Mouse (Mus musculus) spleen, adult 2 months (tissue): ENCODE data around the gene Psma3. TPM values are rescaled to one million over a fixed set of nuclear protein-coding genes. Genes with fewer than 3 reads are reported as not detected.
A peak's percentile ranks its signal among the peaks of the same experiment; 100 is the strongest.

Source experiments
- DNase-seq, 2 experiments: peaks; one replicate each; pipeline versions ENCODE4 v3.0.0 to v3.0.0-alpha.2; 2012 to 2021; ENCODE audit warnings: low spot score in 2 of 2, low read depth in 1 of 2
- H3K27ac ChIP-seq: fragments of 200-500 bp; 2 replicates; pipeline ENCODE4 v1.5.1; 2012; ENCODE audit warnings: low read length, inconsistent platforms; ENCODE audit not compliant: insufficient read depth
- H3K27me3 ChIP-seq: fragments of 200-500 bp; 2 replicates; pipeline ENCODE4 v1.6.1; 2012; ENCODE audit warnings: mild to moderate bottlenecking, moderate library complexity, low read length, inconsistent platforms; ENCODE audit not compliant: control insufficient read depth, insufficient read depth
- H3K36me3 ChIP-seq: fragments of 200-500 bp; 2 replicates; pipeline ENCODE4 v1.6.1; 2012; ENCODE audit warnings: mild to moderate bottlenecking, low read length, inconsistent platforms; ENCODE audit not compliant: control insufficient read depth, insufficient read depth
- H3K4me1 ChIP-seq: fragments of 200-500 bp; 2 replicates; pipeline ENCODE4 v1.6.1; 2011; ENCODE audit warnings: inconsistent platforms; ENCODE audit not compliant: control insufficient read depth, insufficient read depth, insufficient read length
- H3K4me3 ChIP-seq: fragments of 200-500 bp; 2 replicates; pipeline ENCODE4 v1.5.1; 2011; ENCODE audit warnings: mild to moderate bottlenecking, inconsistent platforms; ENCODE audit not compliant: insufficient read depth, insufficient read length; ENCODE audit errors: extremely low read depth
- CTCF ChIP-seq: fragments of 200-500 bp; IDR thresholded peaks from 2 replicates; pipeline ENCODE4 v1.5.1; 2011; ENCODE audit warnings: mild to moderate bottlenecking, inconsistent platforms; ENCODE audit not compliant: insufficient read depth, insufficient read length, insufficient replicate concordance; ENCODE audit errors: extremely low read depth
- POLR2A ChIP-seq: fragments of 200-500 bp; IDR thresholded peaks from 2 replicates; pipeline ENCODE4 v1.6.1; 2011; ENCODE audit warnings: low read depth, low read length, inconsistent platforms
- WGBS: fragments of 180-500 bp; shearing (Covaris S2); methylation state at CpG from one replicate; pipeline ENCODE4 v1.1.7; 2018; 5-methylcytosine and 5-hydroxymethylcytosine counted together
- polyA plus RNA-seq: library from polyadenylated mRNA; depleted of rRNA; stranded (reverse); fragments of >200 nt; gene quantifications from 2 replicates; pipeline ENCODE4 v1.2.3, GENCODE M21; 2012

The Psma3 gene
- polyA plus RNA-seq, 1 experiment, result 11.0 TPM

- DNase-seq, result no peak
- peaks cover 2% of the 10 kb centered on the region; the same call in 1 of the 2 replicates for H3K4me1 ChIP-seq
- peaks cover 7% of the 10 kb centered on the region for H3K36me3 ChIP-seq
- WGBS, result 18% methylated on average over 10 of the region's 10 CpGs
- peak overlapping the region; percentile 89 for H3K4me3 ChIP-seq
- no peaks in the 10 kb centered on the region for H3K27me3 ChIP-seq
- no peak for TF ChIP-seq CTCF
- TF ChIP-seq POLR2A, result no peak
- peak overlapping the region; percentile 92; the same call in 1 of the 2 replicates for H3K27ac ChIP-seq
Observed at GRCm38 (mm10) chr12:70975406-70975805, 985 bp downstream of the Psma3 start.

GRCm38 (mm10) chr12:70975891-70976290 is 1.5 kb downstream of the Psma3 start:
- 41% methylated on average over 3 of the region's 3 CpGs for WGBS
- no peak for DNase-seq
- H3K4me3 ChIP-seq, result no peak overlapping the region; the same call in 1 of the 2 replicates
- no peak for TF ChIP-seq POLR2A
- TF ChIP-seq CTCF, result no peak
- no peak overlapping the region for H3K27ac ChIP-seq
- peaks cover 2% of the 10 kb centered on the region; the same call in 1 of the 2 replicates for H3K4me1 ChIP-seq
- peaks cover 9% of the 10 kb centered on the region for H3K36me3 ChIP-seq
- no peaks in the 10 kb centered on the region for H3K27me3 ChIP-seq

- no peak for DNase-seq
- Histone ChIP-seq H3K27me3 (no peaks in the 10 kb centered on the region), H3K4me1 (peaks cover 2% of the 10 kb centered on the region; the same call in 1 of the 2 replicates), H3K27ac (no peak overlapping the region), H3K36me3 (peaks cover 17% of the 10 kb centered on the region), H3K4me3 (no peak overlapping the region)
- TF ChIP-seq CTCF (no peak), POLR2A (no peak)
- WGBS, result 75% methylated on average over 7 of the region's 7 CpGs
Observed at GRCm38 (mm10) chr12:70978345-70978744, 3.9 kb downstream of the Psma3 start.

- Histone ChIP-seq H3K27me3 (no peaks in the 10 kb centered on the region), H3K4me3 (no peak overlapping the region), H3K27ac (no peak overlapping the region), H3K4me1 (no peaks in the 10 kb centered on the region), H3K36me3 (peaks cover 38% of the 10 kb centered on the region)
- WGBS, result 95% methylated on average over 7 of the region's 7 CpGs
- no peak for DNase-seq
- no peak for TF ChIP-seq POLR2A
- TF ChIP-seq CTCF, result no peak
Observed at GRCm38 (mm10) chr12:70984855-70985550, 10.6 kb downstream of the Psma3 start.

- H3K4me1 ChIP-seq, result peaks cover 9% of the 10 kb centered on the region
Observed at GRCm38 (mm10) chr12:70997225-70997624, 22.8 kb downstream of the Psma3 start.

GRCm38 (mm10) chr12:70999423-70999903 is 25.0 kb downstream of the Psma3 start:
- peak; percentile 40 to 57 for DNase-seq
- WGBS, result 0% methylated on average over 5 of the region's 5 CpGs
- H3K4me3 ChIP-seq, result peak overlapping the region; percentile 31; the same call in 1 of the 2 replicates
- peaks cover 11% of the 10 kb centered on the region for H3K36me3 ChIP-seq
- H3K27me3 ChIP-seq, result no peaks in the 10 kb centered on the region
- TF ChIP-seq CTCF, result no peak
- TF ChIP-seq POLR2A, result no peak
- H3K4me1 ChIP-seq, result peaks cover 9% of the 10 kb centered on the region
- H3K27ac ChIP-seq, result peak overlapping the region; percentile 88

More at GRCm38 (mm10) chr12:70997225-70997624, 22.8 kb downstream of the Psma3 start:
- WGBS, result 93% methylated on average over 5 of the region's 5 CpGs
- Histone ChIP-seq H3K27ac (no peak overlapping the region), H3K36me3 (peaks cover 11% of the 10 kb centered on the region), H3K4me3 (no peak overlapping the region), H3K27me3 (no peaks in the 10 kb centered on the region)
- no peak for DNase-seq
- TF ChIP-seq POLR2A (no peak), CTCF (no peak)

GRCm38 (mm10) chr12:71000344-71000743 is 25.9 kb downstream of the Psma3 start:
- peaks cover 17% of the 10 kb centered on the region for H3K36me3 ChIP-seq
- no peaks in the 10 kb centered on the region for H3K27me3 ChIP-seq
- H3K4me3 ChIP-seq, result no peak overlapping the region
- 42% methylated on average over 1 of the region's 1 CpGs for WGBS
- H3K4me1 ChIP-seq, result peaks cover 9% of the 10 kb centered on the region
- DNase-seq, result no peak
- no peak for TF ChIP-seq POLR2A
- TF ChIP-seq CTCF, result no peak
- H3K27ac ChIP-seq, result peak overlapping the region; percentile 89
